Mouse (Mus musculus): ENCODE results near the gene Uncx.

DNA sequence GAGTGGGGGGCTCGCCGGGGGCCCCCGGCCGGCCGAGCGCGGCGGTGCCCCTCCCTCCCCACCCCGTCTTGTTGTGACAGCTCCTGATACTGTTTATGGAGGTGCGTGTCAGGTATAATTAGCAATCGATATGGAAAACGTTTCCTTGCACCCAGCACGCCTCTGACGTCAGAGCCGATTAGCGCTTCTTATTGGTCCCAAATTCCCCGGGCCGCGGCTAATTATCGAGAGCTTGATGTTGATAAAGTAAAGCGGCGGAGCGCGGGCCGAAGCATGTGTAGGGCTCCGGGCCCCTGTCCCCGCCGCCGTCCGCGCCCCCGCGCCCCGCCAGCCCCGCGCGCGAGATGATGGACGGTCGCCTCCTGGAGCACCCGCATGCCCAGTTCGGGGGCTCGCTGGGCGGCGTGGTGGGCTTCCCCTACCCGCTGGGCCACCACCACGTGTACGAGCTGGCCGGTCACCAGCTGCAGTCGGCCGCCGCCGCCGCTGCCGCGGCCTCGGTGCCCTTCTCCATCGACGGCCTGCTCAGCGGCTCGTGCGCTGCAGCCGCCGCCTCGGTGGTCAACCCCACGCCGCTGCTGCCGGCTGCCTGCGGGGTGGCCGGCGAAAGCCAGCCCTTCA, 466 bp downstream of the Uncx start:
- TF ChIP-seq CTCF (IDR thresholded peaks at IDR 0.05; ENCODE audit: low read depth) (no peak), EP300 (IDR thresholded peaks at IDR 0.05; ENCODE audit: low read depth) (no peak)

All from liver, postnatal 0 days (tissue).